Mouse (Mus musculus): Measurements from ENCODE around the gene Sstr4.

Gene Sstr4

DNA sequence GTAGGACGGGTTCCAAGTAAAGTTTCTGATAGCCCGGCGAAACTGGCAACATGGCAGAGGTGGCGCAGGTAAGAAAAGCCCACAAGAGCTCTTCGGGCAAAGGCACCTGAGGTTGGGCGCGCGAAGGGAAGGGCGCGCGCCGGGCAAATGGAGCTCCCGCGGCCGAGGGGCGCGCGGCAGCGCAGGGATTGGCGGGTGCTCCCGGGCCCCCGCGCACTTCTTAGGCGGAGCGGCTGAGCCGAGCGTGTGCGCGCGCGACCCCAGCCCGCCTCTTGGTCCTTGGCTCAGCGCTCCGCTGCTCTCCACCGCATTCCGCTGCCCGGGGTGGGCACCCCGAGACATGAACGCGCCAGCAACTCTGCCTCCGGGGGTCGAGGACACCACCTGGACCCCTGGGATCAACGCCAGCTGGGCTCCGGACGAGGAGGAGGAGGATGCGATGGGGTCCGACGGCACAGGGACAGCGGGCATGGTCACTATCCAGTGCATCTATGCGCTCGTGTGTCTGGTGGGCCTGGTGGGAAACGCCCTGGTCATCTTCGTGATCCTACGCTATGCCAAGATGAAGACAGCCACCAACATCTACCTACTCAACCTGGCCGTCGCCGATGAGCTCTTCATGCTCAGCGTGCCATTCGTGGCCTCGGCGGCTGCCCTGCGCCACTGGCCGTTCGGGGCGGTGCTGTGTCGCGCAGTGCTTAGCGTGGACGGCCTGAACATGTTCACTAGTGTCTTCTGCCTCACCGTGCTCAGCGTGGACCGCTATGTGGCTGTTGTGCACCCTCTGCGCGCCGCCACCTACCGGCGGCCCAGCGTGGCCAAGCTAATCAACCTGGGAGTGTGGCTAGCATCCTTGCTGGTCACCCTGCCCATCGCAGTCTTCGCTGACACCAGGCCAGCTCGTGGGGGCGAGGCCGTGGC lies at the start of gene Sstr4:
Gene Sstr4 (plus strand): TSS at position 214 of the 921 bp plus-strand sequence.
- peak; percentile 65 for DNase-seq

DNA sequence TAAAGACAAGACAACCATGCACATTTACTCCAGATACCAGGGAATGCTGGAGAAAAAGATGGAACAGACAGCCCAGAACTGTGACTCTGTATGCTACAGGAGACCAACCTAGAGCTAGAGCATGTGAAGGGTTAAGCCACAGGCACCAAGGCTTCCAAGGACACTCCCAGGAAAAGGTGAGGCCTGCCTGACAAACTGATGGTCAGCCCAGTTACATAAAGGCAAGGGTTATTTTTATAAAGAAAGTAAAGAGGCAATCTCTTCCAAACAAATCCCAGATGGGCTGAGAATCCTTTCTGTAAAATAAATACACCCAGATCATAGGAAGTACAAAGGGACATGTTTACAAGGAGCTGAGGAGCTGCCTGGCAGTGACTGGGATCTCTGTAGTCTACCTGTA lies 49.8 kb upstream of the Sstr4 start:
- no peak for DNase-seq

DNA sequence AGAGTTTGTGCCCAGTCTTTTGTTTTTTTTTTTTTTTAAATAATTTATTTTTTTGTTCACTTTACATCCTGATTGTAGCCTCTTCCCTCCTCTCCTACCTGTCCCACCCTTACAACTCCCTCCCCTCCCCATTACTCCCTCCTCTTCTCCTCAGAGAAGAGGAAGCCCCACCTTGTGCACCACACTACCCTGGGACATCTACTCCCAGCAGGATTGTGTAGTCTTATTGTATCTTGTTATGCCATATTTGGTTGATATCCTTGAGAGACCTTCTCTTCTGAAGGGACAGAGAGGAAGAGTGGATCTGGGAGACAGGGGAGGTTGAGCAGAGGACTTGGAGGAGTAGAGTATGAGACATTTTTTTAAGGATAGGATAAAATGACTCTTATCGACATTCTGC lies 48.2 kb upstream of the Sstr4 start:
- DNase-seq = no peak

DNA sequence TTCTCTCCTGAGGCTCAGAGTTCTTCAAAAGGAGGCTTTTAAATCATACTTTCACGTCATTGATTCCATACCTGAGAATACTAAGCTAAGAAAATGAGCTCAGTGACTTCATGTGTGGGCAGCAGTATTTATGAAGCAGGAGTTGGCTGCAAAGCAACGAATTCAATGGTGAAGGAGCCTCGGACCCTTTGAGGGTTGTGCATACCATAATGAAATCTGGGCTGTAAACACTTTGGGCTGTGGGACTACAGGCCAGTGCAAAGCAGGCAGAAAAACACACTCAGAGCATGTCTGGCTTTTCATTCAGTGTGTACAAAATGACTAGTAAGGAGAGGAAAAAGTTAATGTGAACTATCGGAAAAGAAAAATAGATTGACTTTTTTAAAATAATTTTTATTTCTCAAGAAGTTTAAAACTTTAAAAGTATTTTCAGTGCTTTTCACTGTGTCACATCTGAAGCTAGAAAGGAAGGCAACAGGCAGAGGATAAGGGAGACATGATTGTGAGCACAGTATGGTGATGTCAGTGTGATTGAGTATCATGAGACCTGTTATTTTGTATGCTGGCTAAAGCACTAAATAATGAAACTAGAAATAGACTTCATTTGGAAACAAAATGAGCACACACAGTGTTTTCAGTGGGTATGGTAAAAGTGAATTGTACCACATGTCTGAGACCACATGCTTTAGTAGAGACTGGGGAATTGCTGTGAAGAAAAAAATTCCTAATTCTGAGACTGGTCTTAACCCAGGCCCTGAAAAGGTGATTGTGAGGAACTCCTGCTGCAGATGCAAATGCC lies 45.4 kb upstream of the Sstr4 start:
- no peak for DNase-seq

DNA sequence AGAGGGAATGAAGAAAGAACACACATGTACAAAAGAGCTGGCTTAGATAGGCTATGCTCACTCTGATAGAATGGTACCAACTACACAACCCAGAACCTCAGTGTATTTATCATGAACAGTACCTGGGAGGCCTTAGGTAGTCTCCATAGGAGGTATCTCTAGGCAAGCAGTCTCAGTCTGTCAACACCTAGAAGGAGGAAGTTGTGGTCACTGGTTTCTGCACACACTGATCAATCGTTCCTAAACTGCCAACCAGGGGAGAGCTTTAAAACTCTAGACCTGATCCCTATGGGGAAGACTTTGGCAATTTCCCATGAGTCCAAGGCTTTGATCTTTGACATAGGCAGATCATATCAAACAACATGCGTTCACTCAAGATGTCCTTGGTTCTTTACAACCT lies 44.7 kb upstream of the Sstr4 start:
- no peak for DNase-seq

DNA sequence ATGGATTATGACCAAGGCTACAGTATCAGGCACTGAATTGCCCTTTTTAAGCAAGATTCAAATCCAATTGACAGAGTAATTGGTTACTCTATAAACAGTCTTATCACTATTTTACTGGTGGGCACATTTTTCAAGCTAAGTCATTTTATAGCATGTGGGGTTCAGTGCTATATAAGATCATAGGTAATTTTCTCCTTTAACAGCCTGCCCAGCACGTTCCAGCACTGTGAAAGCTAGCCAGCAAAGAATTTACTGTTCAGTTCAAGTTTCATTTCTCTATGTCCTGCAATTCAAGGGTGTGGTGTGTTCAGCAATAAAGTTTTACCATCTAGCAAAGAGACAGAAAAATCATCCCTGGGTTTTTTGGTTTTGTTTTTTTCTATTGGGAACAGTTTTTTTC lies 42.5 kb upstream of the Sstr4 start:
- no peak for DNase-seq

DNA sequence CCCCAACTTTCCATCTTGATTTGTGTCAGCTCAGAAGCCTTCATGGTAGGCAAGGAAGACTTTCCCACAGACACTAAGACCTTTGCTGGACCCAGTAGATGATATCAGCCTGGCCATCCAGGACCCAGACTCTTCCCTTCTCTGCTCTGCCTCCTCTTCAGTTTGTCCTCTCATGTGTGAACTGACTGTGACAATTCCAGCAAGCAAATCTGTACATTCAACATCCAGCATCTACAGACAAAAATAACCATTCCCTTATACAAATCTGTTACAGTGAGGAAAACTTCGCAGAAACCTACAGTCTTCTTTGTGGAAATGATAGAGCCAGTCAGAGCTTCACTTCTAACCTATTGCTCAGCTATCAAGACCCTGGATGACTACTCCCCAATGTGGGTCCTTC lies 38.0 kb upstream of the Sstr4 start:
- no peak for DNase-seq

DNA sequence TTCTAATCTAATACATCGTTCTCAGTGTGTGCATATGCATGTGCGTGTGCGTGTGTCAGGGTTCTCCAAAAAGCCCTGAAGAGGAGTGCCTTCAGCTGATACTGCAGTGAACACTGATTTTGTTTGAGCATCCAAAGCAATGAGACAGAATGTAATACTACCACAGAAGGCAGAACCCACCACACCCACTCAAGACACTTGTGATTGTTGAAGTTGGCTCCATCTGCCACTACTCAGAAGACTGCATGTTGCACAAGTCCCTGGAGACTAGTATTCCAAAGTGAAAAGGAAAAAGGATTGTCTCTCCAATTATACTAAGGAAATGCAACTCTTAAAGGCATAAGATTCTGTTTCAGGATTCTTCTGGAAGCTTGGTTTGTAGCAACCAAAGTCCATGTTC lies 30.6 kb upstream of the Sstr4 start:
- no peak for DNase-seq

DNA sequence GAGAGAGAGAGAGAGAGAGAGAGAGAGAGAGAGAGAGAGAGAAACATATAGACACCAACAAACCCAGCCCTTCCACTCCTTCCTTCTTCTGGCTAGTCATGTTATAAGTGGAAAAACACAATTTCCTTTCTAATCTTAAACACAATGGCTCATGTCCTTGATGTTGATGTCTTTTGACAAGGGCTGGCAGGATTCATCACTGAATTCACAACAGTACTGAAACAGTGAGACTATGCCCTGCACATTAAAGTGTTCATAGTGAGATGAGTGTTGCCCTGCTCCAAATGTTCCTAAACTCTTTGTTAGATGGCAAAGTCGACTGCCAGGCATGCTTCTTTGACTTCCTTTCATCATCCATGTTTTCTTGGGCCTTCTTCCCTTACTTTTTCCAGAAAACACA lies 29.9 kb upstream of the Sstr4 start:
- no peak for DNase-seq

DNA sequence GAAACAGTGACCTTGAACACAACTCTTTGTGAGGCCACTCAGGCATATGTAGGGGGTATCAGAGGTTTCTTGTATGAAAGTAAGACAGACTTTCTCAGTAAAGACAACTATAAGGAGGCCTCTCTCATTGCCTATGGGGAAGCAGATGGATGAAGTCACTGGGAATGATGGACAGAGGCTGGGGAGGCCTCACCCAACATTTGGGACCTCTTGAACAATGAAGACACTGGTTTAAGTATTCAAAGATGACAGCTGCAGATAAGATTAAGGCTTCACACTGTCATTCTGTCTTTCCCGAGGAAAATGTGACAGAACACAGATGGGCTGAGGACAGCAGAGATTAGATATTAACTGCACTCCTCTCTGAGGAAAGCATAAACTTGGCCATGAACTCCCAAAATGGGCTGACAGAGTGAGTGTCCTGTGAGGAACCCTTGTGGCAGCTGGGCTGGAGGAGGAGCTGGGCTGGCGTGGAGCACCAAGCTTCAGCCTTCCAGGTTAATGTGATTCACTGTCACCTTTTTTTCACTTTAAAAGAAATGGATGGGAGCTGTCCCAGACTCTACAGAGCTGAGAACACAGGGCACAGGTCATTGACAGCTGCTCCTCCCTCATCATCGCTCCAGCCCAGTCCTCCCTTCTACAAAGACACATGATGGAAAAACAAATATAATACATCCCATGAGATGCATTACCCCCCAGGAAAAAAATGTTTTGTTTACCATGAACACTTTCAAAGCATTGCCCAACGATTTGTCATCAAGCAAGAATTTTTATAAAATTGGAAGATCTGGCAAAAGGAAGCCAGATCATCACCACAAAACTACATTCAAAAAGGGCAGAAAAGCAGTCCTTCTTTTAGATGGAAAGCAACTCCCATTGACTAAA lies 23.2 kb upstream of the Sstr4 start:
- DNase-seq = no peak

DNA sequence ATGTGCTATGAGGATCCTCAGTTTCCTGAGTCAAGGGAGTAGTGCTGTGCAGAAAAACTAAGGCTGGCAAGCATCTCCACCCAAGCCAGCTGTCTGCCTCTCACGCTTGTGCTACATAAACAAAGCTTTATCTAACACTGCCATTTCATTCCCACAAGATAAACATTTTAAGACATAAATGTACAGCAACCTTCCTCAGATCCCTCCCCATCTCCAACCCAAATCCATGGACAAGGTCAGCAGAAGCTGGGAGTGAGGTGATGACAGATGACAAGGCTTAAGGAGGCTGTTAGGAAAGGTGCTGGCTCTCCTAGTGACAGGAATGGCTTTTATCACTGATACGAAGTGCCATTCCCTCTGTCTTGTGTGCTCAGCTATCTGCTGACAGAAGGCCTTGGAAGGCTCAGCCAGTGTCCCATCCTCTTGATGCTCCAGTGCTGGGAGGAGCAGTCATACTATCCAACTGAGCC lies 21.5 kb upstream of the Sstr4 start:
- DNase-seq = no peak

DNA sequence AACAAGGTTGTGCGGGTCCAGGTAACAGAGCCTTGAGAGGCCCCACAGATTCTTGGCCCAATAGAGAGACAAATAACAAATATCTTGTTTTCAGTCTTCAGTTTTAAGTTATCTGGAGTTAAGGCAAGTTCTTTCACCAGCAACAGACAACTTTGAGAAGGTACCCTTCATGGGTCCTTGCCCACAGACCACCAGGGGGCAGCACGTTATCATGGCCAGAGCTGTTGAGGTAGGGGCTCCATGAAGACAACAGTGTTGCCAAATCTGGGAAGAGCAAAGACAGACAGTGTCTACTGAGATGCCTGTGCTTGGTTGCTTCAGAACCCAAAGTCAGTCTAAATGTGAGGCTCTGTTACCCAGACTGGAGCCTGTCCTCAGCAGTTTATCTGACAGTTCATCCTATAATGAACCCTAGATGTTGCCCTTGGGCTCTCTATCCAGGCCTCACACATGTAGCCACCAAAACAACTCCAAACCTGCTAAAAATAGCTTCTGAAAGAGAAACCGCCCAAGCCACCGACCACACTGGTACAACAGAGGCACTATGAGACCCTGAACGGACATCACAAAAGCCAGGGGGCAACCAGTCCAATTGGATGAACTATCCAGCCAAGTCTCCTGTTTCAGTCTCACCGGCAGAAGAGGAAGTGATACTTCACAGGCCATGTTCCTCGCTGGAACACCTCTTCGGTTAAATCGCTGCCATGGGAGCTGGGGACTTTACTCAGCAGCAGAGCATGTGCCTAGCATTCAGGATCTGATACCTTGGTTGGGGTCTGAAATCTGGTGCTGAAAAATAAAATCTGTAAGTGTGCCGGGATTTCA lies 19.6 kb upstream of the Sstr4 start:
- DNase-seq = peak; percentile 56

DNA sequence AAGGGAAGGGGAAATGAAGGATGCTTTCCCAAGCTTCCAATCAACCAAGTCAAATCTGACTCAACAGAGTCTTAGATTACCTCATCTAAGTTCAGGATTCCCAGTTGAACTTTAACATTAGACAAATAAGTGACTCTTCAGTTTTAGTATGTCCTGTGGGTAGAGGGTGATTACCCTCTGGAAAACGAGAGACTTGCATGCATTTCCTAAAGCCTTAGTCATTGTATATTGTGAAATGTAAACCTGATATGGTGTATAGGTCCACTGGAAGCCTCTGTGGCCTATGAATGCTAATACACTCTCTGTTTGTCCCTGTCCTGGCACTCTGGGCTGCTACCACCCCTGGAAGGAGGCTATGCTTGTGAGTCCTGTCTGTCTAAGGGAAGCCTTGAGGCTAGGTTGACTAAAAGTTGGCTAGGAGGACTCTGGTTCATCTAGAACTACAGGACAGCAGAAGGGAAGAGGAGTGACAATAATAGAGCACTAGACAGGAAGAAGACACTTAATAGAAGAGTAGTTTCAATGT lies 16.3 kb upstream of the Sstr4 start:
- DNase-seq = no peak

DNA sequence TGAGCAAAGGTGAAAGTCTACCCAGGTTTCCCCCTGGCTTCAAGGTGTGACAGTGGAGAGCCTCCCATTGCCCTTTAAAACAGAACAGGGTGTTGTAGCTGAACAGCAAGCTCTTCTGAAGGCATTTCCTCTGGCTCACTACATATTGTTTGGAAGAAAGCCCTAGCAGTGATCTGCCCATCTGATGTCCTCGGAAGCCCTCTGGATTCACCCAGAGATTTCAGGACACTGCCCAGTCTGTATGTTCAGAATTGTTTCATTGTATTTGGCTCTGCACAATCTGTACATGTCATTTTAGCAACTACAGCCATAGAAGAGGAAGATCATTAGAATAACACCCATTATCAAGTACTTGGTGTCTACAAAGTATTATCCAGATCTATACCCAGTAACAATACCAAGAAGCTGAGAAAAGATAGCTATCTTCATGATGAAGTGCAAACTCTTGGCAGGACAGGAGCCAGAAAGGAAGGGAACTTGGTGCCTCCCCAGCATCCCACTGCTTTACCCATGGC lies 15.2 kb upstream of the Sstr4 start:
- no peak for DNase-seq

DNA sequence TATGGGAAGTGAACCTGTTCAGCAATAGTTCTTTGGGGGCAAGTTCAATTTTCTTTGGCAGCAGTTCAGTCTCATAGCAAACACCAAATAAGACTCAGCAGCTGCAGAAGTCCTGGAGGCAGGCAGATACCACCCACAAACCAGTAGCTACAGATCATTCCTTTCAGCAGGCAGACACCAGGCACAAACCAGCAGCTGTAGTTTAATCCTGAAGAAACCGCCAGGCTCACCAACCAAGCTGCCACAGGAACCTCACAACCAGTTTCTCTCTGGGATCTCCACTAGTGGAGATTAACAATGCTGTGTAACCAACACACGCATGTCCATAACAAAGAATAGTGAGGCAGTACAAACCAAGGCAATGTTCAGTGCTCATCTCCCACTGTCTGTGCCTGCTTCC lies 14.1 kb upstream of the Sstr4 start:
- DNase-seq = no peak

DNA sequence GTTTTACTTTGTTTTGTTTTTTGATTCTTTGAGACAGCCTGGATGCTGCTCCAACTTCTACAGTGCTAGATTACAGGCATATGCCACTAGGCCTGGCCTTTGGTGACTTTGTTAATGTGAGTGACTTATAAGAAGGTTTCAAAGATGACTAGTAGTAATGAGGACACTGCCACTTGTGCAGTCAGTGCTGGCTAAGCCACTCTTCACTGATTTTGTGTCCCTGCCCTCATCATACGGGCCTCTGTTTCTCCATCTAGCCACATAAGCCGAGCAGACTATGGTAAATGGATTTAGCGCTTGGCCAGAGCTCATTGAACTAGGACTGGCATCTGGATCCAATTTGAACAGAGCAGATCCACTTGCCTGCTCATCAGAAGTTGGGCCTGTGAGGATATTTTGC lies 8.7 kb upstream of the Sstr4 start:
- no peak for DNase-seq

DNA sequence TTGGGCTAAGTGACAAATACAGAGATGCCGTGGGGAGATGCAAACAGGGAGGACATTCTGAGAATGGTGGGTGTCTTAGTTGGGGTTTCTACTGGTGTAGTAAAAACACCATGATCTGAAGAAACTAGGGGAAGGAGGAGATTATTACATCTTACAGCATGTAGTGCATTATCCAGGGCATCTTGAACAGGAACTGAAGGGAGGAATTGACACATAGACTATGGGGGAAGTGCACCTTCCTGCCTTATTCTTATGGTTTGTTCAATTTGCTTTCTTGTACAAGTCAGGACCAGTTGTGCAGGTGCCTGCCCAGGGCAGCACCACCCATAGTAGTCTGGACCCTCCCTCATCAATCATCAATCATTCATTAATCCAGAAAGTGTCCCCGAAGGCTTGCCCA lies 8.2 kb upstream of the Sstr4 start:
- no peak for DNase-seq

DNA sequence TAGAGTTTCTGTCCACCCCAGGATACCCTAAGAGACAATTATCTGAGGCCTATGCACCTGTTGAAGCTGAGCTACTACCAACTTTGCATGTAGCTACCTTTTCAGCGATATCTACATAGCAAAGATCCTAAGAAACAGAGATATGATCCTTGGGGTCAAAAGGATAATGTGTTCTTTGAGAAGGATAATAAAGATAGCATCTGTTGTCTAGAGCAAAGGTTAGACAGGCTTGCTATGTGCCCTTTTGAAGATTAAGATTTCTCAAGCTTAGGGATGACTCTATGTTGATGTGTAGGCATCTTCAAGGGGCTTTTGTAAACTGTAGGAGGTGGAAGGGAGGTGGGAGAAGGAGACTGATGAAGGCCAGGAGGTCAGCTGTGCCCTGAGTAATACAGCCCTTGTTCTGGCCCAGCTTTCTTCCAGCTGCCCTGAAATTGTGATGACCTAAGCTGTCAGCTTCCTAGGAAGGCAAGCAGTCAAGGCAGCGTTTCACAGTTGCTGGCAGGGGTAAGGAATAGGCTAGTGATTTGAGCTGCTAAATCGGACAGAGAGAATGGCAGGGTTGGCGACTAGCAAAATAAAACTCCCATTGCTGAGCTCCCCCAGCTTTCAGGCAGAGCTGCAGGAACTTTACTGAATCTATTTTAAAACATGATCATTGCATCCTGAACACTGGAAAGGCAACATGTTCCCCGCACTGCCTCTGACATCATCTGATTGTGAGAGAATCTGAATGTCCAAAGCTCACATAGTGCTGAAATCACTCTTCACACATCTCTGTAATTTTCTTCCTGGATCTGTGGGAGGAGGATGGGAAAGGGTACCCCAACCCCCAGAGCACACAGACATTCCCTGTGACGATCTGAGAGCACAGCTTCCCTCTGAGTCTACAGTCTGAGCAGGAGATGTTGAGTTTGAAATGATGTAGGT lies 7.2 kb upstream of the Sstr4 start:
- no peak for DNase-seq

DNA sequence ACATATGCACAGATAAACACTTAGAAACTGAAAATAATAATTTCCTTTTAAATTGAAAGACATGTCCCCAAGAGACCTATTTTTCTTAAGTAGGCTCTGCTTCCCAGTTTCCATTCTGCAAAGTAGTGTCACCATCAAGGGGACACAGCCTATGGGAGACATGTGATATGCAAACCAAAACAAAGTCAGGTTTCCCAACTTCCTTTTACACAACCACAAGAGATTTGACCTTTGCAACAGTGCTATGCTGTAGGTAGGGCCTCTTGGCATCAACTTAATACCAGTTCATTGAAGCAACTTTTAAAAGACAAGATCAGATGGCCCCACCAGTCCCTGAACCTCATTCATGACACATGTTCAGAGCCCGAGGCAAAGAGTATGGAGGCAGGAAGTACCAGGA lies 2.0 kb upstream of the Sstr4 start:
- DNase-seq = no peak

DNA sequence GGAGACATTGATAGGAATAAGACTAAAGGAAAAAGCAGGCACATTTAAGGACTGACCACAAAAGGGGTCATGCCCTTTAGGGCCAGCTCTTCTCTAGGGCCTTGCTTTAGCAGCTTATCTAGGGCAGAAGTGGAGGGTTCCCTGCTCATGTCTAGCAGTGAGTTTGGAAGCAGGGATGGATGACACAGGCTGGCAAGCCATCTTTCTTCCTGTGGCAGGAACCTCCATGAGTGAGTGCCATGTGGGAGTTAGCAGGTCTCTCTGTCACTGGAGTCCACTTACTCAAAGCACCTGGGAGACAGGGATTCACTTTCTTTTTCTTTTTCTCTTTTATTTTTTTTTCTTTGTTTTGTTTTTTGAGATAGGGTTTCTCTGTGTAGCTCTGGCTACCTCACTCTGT lies 1.3 kb upstream of the Sstr4 start:
- no peak for DNase-seq

All from right cerebral cortex, postnatal 4 days (tissue).